Mouse (Mus musculus) CH12.LX (cell line): Measurements from ENCODE around the gene Plxna1.

ENCODE experiments used
- CTCF ChIP-seq, 2 experiments: IDR thresholded peaks in 1 of 2; conservative IDR thresholded peaks in 1 of 2; 2 replicates each; pipeline ENCODE4 v1.5.1; 2011 to 2012; ENCODE audit warnings: low read depth in 2 of 2, low read length in 2 of 2, improper control_type of control experiment in 1 of 2, inconsistent platforms in 1 of 2, mild to moderate bottlenecking in 1 of 2, moderate library complexity in 1 of 2
- EP300 ChIP-seq: IDR thresholded peaks from 2 replicates; pipeline ENCODE4 v1.6.1; 2011; ENCODE audit warnings: low read length, improper control_type of control experiment
- KAT2A ChIP-seq: IDR thresholded peaks from 2 replicates; pipeline ENCODE4 v1.6.1; 2012; ENCODE audit warnings: low read length, improper control_type of control experiment, inconsistent platforms; ENCODE audit not compliant: insufficient replicate concordance
- MAFK ChIP-seq: IDR thresholded peaks from 2 replicates; pipeline ENCODE4 v1.6.1; 2011; ENCODE audit warnings: low read length, improper control_type of control experiment; ENCODE audit not compliant: insufficient replicate concordance
- MEF2A ChIP-seq: IDR thresholded peaks from 2 replicates; pipeline ENCODE4 v1.6.1; 2014; ENCODE audit warnings: low read depth, mild to moderate bottlenecking, inconsistent platforms, low read length, improper control_type of control experiment, borderline replicate concordance
- POLR2A ChIP-seq: IDR thresholded peaks from 2 replicates; pipeline ENCODE4 v1.6.1; 2011; ENCODE audit warnings: low read depth, mild to moderate bottlenecking, improper control_type of control experiment, low read length
- POLR2AphosphoS2 ChIP-seq: IDR thresholded peaks from 2 replicates; pipeline ENCODE4 v1.6.1; 2011; ENCODE audit warnings: low read depth, low read length, improper control_type of control experiment
- UBTF ChIP-seq: IDR thresholded peaks from 2 replicates; pipeline ENCODE4 v1.6.1; 2012; ENCODE audit warnings: low read depth, mild to moderate bottlenecking, inconsistent platforms, low read length, improper control_type of control experiment, moderate library complexity
- USF1 ChIP-seq: IDR thresholded peaks from 2 replicates; pipeline ENCODE4 v1.6.1; 2014; ENCODE audit warnings: low read depth, mild to moderate bottlenecking, inconsistent platforms, low read length, improper control_type of control experiment
- USF2 ChIP-seq: conservative IDR thresholded peaks from 2 replicates; pipeline ENCODE4 v1.6.1; 2011; ENCODE audit warnings: low read depth, low read length, improper control_type of control experiment
- ZKSCAN1 ChIP-seq: IDR thresholded peaks from 2 replicates; pipeline ENCODE4 v1.6.1; 2012; ENCODE audit warnings: low read depth, inconsistent platforms, low read length, improper control_type of control experiment, borderline replicate concordance

DNA sequence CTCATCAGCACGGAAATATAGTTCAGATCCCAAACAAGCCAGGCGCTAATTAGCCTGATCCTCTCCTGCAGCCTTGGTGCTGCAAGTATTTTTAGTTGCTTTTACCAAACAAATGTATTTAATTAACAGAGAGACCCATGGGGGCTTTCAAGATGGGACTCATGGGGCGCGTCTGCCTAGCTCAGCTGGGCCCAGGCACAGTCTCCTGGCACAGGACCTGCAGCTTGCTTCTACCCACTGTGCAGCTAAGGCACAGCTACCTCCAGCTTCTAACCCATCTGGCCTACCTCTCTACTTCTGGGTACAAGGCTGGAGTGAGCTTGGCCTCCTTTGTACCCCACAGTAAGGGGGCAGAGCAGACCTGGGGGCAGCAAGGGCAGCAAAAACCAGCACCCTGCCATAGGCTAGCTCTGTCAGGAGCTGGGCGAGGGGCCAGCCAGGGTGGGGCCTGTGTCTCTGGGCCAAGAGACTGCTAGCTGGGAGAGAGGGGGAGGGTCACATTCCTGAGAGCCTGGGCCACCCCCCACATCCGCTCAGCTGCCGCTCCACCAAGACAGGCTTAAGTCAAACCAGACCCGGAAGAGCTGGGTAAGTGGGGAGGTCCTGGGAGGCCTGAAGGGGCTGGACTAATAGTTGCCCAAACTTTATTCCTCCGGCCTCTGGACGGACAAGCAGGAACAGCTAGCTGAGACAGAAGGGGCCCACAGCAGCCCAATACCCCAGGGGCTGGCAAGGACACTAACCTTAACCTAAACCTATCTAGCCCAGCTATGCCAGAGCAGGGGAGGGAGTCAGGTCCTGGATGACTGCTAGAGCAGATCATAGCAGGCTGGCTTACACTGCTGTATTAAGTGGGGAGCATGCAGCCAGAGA, 17.6 kb downstream of the Plxna1 start:
- no peak for TF ChIP-seq ZKSCAN1
- TF ChIP-seq MAFK, result no peak
- no peak for TF ChIP-seq POLR2A
- no peak for TF ChIP-seq USF2
- no peak for TF ChIP-seq CTCF (conservative IDR thresholded peaks at IDR 0.05 in 1 of 2, IDR thresholded peaks at IDR 0.05 in 1 of 2; ENCODE audit: low read depth in 2 of 2, low read length in 2 of 2)
- no peak for TF ChIP-seq MEF2A
- no peak for TF ChIP-seq POLR2AphosphoS2
- TF ChIP-seq USF1, result no peak
- no peak for TF ChIP-seq EP300
- no peak for TF ChIP-seq UBTF
- TF ChIP-seq KAT2A, result no peak
